Mouse (Mus musculus): ENCODE results near the gene Mpp2. TPM values are rescaled to one million over a fixed set of nuclear protein-coding genes. Genes with fewer than 3 reads are reported as not detected.

Gene Mpp2
- total RNA-seq (2015; ENCODE audit: low replicate concordance) (7.7 and 12.7 TPM in 2 replicates), total RNA-seq (2017; ENCODE audit: low replicate concordance) (14.2 and 20.6 TPM in 2 replicates)

GRCm38 (mm10) chr11:102087931-102088898 lies at the start of gene Mpp2:
TSS of gene Mpp2 (minus strand) at chr11:102088515.
- peak; percentile 81 for ATAC-seq (replicated peaks; ENCODE audit: low FRiP score, poor library complexity, severe bottlenecking)

GRCm38 (mm10) chr11:102137625-102138446 lies 49.5 kb upstream of the Mpp2 start:
- peak; percentile 17; the same call in 1 of the 2 replicates for ATAC-seq (replicated peaks; ENCODE audit: low FRiP score, poor library complexity, severe bottlenecking)

GRCm38 (mm10) chr11:102134516-102134915 lies 46.2 kb upstream of the Mpp2 start:
- ATAC-seq (replicated peaks; ENCODE audit: low FRiP score, poor library complexity, severe bottlenecking) = no peak

GRCm38 (mm10) chr11:102117386-102117785 lies 29.1 kb upstream of the Mpp2 start:
- ATAC-seq (replicated peaks; ENCODE audit: low FRiP score, poor library complexity, severe bottlenecking) = no peak

- no peak for ATAC-seq (replicated peaks; ENCODE audit: low FRiP score, poor library complexity, severe bottlenecking)
Measured at GRCm38 (mm10) chr11:102116241-102116640, 27.9 kb upstream of the Mpp2 start.

- ATAC-seq (replicated peaks; ENCODE audit: low FRiP score, poor library complexity, severe bottlenecking) = no peak
Measured at GRCm38 (mm10) chr11:102111576-102111975, 23.3 kb upstream of the Mpp2 start.

- ATAC-seq (replicated peaks; ENCODE audit: low FRiP score, poor library complexity, severe bottlenecking) = no peak
Measured at GRCm38 (mm10) chr11:102107732-102108131, 19.4 kb upstream of the Mpp2 start, which contains the start of gene Pyy. TSS of gene Pyy (minus strand) at chr11:102107832.

GRCm38 (mm10) chr11:102106911-102107310 lies 18.6 kb upstream of the Mpp2 start:
- no peak for ATAC-seq (replicated peaks; ENCODE audit: low FRiP score, poor library complexity, severe bottlenecking)

- ATAC-seq (replicated peaks; ENCODE audit: low FRiP score, poor library complexity, severe bottlenecking) = peak; percentile 68
Measured at GRCm38 (mm10) chr11:102102485-102103258, 14.4 kb upstream of the Mpp2 start.

- ATAC-seq (replicated peaks; ENCODE audit: low FRiP score, poor library complexity, severe bottlenecking) = no peak
Measured at GRCm38 (mm10) chr11:102101219-102101618, 12.9 kb upstream of the Mpp2 start, which contains the start of gene Ppy. TSS of gene Ppy (minus strand) at chr11:102101319.

- ATAC-seq (replicated peaks; ENCODE audit: low FRiP score, poor library complexity, severe bottlenecking) = peak; percentile 81
Measured at GRCm38 (mm10) chr11:102096887-102097391, 8.6 kb upstream of the Mpp2 start.

GRCm38 (mm10) chr11:102096446-102096845 lies 8.1 kb upstream of the Mpp2 start:
- peak; percentile 11; the same call in 1 of the 2 replicates for ATAC-seq (replicated peaks; ENCODE audit: low FRiP score, poor library complexity, severe bottlenecking)

GRCm38 (mm10) chr11:102095676-102096075 lies 7.4 kb upstream of the Mpp2 start:
- ATAC-seq (replicated peaks; ENCODE audit: low FRiP score, poor library complexity, severe bottlenecking) = no peak

- peak; percentile 77 for ATAC-seq (replicated peaks; ENCODE audit: low FRiP score, poor library complexity, severe bottlenecking)
Measured at GRCm38 (mm10) chr11:102089088-102089808, 933 bp upstream of the Mpp2 start.

GRCm38 (mm10) chr11:102087081-102087751 lies 1.1 kb downstream of the Mpp2 start:
- ATAC-seq (replicated peaks; ENCODE audit: low FRiP score, poor library complexity, severe bottlenecking) = peak; percentile 63

GRCm38 (mm10) chr11:102086331-102086730 lies 2.0 kb downstream of the Mpp2 start:
- ATAC-seq (replicated peaks; ENCODE audit: low FRiP score, poor library complexity, severe bottlenecking) = no peak

- ATAC-seq (replicated peaks; ENCODE audit: low FRiP score, poor library complexity, severe bottlenecking) = no peak
Measured at GRCm38 (mm10) chr11:102084159-102084558, 4.2 kb downstream of the Mpp2 start.

GRCm38 (mm10) chr11:102083193-102083592 lies 5.1 kb downstream of the Mpp2 start:
- ATAC-seq (replicated peaks; ENCODE audit: low FRiP score, poor library complexity, severe bottlenecking) = no peak
